Mouse (Mus musculus): ENCODE data around the gene Cald1. TPM values are rescaled to one million over a fixed set of nuclear protein-coding genes. Genes with fewer than 3 reads are reported as not detected.

The Cald1 gene
- total and polyA plus RNA-seq, 2 experiments, result 44.6 to 61.0 TPM

- no peaks in the 10 kb centered on the region for H3K79me2 ChIP-seq (ENCODE audit: control insufficient read depth, insufficient read depth, low read length)
- H3K9ac ChIP-seq (ENCODE audit: low read depth, low read length), result no peak overlapping the region
- H3K36me3 ChIP-seq (ENCODE audit: control insufficient read depth, insufficient read depth, low read length), result no peaks in the 10 kb centered on the region
- TF ChIP-seq POLR2A (IDR thresholded peaks at IDR 0.05; ENCODE audit: extremely low read depth, insufficient read depth, low read length), result no peak
- no peak for TF ChIP-seq CTCF (IDR thresholded peaks at IDR 0.05; ENCODE audit: low read depth, low read length)
- 64% methylated on average over 4 of the region's 4 CpGs for WGBS
- H3K27me3 ChIP-seq (ENCODE audit: control insufficient read depth, insufficient read depth, low read length), result no peaks in the 10 kb centered on the region
- no peak overlapping the region for H3K27ac ChIP-seq (replicated peaks; ENCODE audit: insufficient read depth, low read depth, low read length)
- no peak for DNase-seq (ENCODE audit: extremely low read depth, low read depth, low spot score)
- no peaks in the 10 kb centered on the region for H3K4me1 ChIP-seq (ENCODE audit: control insufficient read depth, insufficient read depth, low read length)
- no peak overlapping the region for H3K4me3 ChIP-seq (ENCODE audit: insufficient read depth, low read depth, low read length)
These were observed 8.1 kb downstream of the Cald1 start for GRCm38 (mm10) chr6:34606407-34606806.

GRCm38 (mm10) chr6:34608603-34609002 is 10.3 kb downstream of the Cald1 start:
- TF ChIP-seq POLR2A (IDR thresholded peaks at IDR 0.05; ENCODE audit: extremely low read depth, insufficient read depth, low read length) (no peak), CTCF (IDR thresholded peaks at IDR 0.05; ENCODE audit: low read depth, low read length) (no peak)
- H3K27me3 ChIP-seq (ENCODE audit: control insufficient read depth, insufficient read depth, low read length), result no peaks in the 10 kb centered on the region
- H3K4me1 ChIP-seq (ENCODE audit: control insufficient read depth, insufficient read depth, low read length), result no peaks in the 10 kb centered on the region
- H3K9ac ChIP-seq (ENCODE audit: low read depth, low read length), result no peak overlapping the region
- no peaks in the 10 kb centered on the region for H3K36me3 ChIP-seq (ENCODE audit: control insufficient read depth, insufficient read depth, low read length)
- no peak overlapping the region for H3K27ac ChIP-seq (replicated peaks; ENCODE audit: insufficient read depth, low read depth, low read length)
- H3K79me2 ChIP-seq (ENCODE audit: control insufficient read depth, insufficient read depth, low read length), result no peaks in the 10 kb centered on the region
- peak; percentile 23 for DNase-seq (ENCODE audit: extremely low read depth, low read depth, low spot score)
- 80% methylated on average over 3 of the region's 3 CpGs for WGBS
- no peak overlapping the region for H3K4me3 ChIP-seq (ENCODE audit: insufficient read depth, low read depth, low read length)

GRCm38 (mm10) chr6:34609892-34610829 is 11.9 kb downstream of the Cald1 start:
- Histone ChIP-seq H3K4me3 (ENCODE audit: insufficient read depth, low read depth, low read length) (no peak overlapping the region), H3K27me3 (ENCODE audit: control insufficient read depth, insufficient read depth, low read length) (no peaks in the 10 kb centered on the region), H3K27ac (replicated peaks; ENCODE audit: insufficient read depth, low read depth, low read length) (peak overlapping the region; percentile 79), H3K4me1 (ENCODE audit: control insufficient read depth, insufficient read depth, low read length) (no peaks in the 10 kb centered on the region), H3K36me3 (ENCODE audit: control insufficient read depth, insufficient read depth, low read length) (no peaks in the 10 kb centered on the region), H3K9ac (ENCODE audit: low read depth, low read length) (no peak overlapping the region), H3K79me2 (ENCODE audit: control insufficient read depth, insufficient read depth, low read length) (no peaks in the 10 kb centered on the region)
- DNase-seq (ENCODE audit: extremely low read depth, low read depth, low spot score), result peak; percentile 45
- 47% methylated on average over 24 of the region's 24 CpGs for WGBS
- TF ChIP-seq POLR2A (IDR thresholded peaks at IDR 0.05; ENCODE audit: extremely low read depth, insufficient read depth, low read length) (no peak), CTCF (IDR thresholded peaks at IDR 0.05; ENCODE audit: low read depth, low read length) (no peak)

- no peak for DNase-seq (ENCODE audit: extremely low read depth, low read depth, low spot score)
- Histone ChIP-seq H3K36me3 (ENCODE audit: control insufficient read depth, insufficient read depth, low read length) (no peaks in the 10 kb centered on the region), H3K4me1 (ENCODE audit: control insufficient read depth, insufficient read depth, low read length) (no peaks in the 10 kb centered on the region), H3K79me2 (ENCODE audit: control insufficient read depth, insufficient read depth, low read length) (no peaks in the 10 kb centered on the region), H3K27me3 (ENCODE audit: control insufficient read depth, insufficient read depth, low read length) (no peaks in the 10 kb centered on the region), H3K9ac (ENCODE audit: low read depth, low read length) (no peak overlapping the region), H3K4me3 (ENCODE audit: insufficient read depth, low read depth, low read length) (no peak overlapping the region), H3K27ac (replicated peaks; ENCODE audit: insufficient read depth, low read depth, low read length) (no peak overlapping the region)
- 96% methylated on average over 5 of the region's 5 CpGs for WGBS
- TF ChIP-seq CTCF (IDR thresholded peaks at IDR 0.05; ENCODE audit: low read depth, low read length) (no peak), POLR2A (IDR thresholded peaks at IDR 0.05; ENCODE audit: extremely low read depth, insufficient read depth, low read length) (no peak)
These were observed 14.8 kb downstream of the Cald1 start for GRCm38 (mm10) chr6:34613122-34613521.

GRCm38 (mm10) chr6:34615419-34615818 is 17.1 kb downstream of the Cald1 start:
- 83% methylated on average over 3 of the region's 3 CpGs for WGBS
- no peak overlapping the region for H3K4me3 ChIP-seq (ENCODE audit: insufficient read depth, low read depth, low read length)
- H3K36me3 ChIP-seq (ENCODE audit: control insufficient read depth, insufficient read depth, low read length), result no peaks in the 10 kb centered on the region
- H3K27me3 ChIP-seq (ENCODE audit: control insufficient read depth, insufficient read depth, low read length), result no peaks in the 10 kb centered on the region
- DNase-seq (ENCODE audit: extremely low read depth, low read depth, low spot score), result no peak
- no peaks in the 10 kb centered on the region for H3K4me1 ChIP-seq (ENCODE audit: control insufficient read depth, insufficient read depth, low read length)
- no peak overlapping the region for H3K27ac ChIP-seq (replicated peaks; ENCODE audit: insufficient read depth, low read depth, low read length)
- H3K79me2 ChIP-seq (ENCODE audit: control insufficient read depth, insufficient read depth, low read length), result no peaks in the 10 kb centered on the region
- TF ChIP-seq POLR2A (IDR thresholded peaks at IDR 0.05; ENCODE audit: extremely low read depth, insufficient read depth, low read length), result no peak
- TF ChIP-seq CTCF (IDR thresholded peaks at IDR 0.05; ENCODE audit: low read depth, low read length), result no peak
- H3K9ac ChIP-seq (ENCODE audit: low read depth, low read length), result no peak overlapping the region

- Histone ChIP-seq H3K36me3 (ENCODE audit: control insufficient read depth, insufficient read depth, low read length) (no peaks in the 10 kb centered on the region), H3K27me3 (ENCODE audit: control insufficient read depth, insufficient read depth, low read length) (no peaks in the 10 kb centered on the region), H3K27ac (replicated peaks; ENCODE audit: insufficient read depth, low read depth, low read length) (no peak overlapping the region), H3K4me3 (ENCODE audit: insufficient read depth, low read depth, low read length) (no peak overlapping the region), H3K4me1 (ENCODE audit: control insufficient read depth, insufficient read depth, low read length) (no peaks in the 10 kb centered on the region), H3K79me2 (ENCODE audit: control insufficient read depth, insufficient read depth, low read length) (no peaks in the 10 kb centered on the region), H3K9ac (ENCODE audit: low read depth, low read length) (no peak overlapping the region)
- 68% methylated on average over 2 of the region's 2 CpGs for whole genome bisulfite sequencing
- no peak for TF ChIP-seq CTCF (IDR thresholded peaks at IDR 0.05; ENCODE audit: low read depth, low read length)
- TF ChIP-seq POLR2A (IDR thresholded peaks at IDR 0.05; ENCODE audit: extremely low read depth, insufficient read depth, low read length), result no peak
- peak; percentile 43 for DNase-seq (ENCODE audit: extremely low read depth, low read depth, low spot score)
These were observed 21.2 kb downstream of the Cald1 start for GRCm38 (mm10) chr6:34619494-34619893.
